Mouse (Mus musculus) left cerebral cortex, adult 8-10 months (tissue): ENCODE data around the gene Klk1b4. TPM values are rescaled to one million over a fixed set of nuclear protein-coding genes. Genes with fewer than 3 reads are reported as not detected.
"Not testable (repeated sequence)": the region's sequence is repeated elsewhere in the genome, so short reads cannot be mapped to it uniquely, and the experiment has no call there.

Experiments
- DNase-seq, 2 experiments: peaks; one replicate each; pipeline ENCODE4 v3.0.0; 2022; ENCODE audit warnings: low spot score in 2 of 2
- total RNA-seq, 4 experiments: library from RNA; stranded (reverse); gene quantifications; 2 replicates each; pipeline ENCODE4 v1.2.4; 2022

The Klk1b4 gene
- not detected for total RNA-seq

DNA sequence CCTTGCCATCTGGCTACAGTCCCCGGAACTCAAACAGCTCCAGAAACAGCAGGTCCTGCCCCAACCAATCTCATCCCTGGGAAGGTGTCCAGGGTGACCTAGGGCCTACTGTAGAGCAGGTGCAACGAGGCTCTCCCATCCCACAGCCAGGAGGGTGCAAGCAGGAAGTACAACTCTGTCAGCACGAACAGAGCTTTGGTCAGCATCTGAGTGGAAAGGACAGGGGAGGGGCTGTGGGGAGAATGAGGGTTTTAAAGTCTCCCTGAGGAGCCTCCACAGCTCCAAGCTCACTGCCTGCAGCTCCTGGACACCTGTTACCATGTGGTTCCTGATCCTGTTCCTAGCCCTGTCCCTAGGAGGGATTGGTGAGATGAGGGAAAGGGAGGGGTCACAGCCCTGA, at the start of gene Klk1b4:
Gene Klk1b4 (plus strand): TSS at position 301 of the 400 bp plus-strand sequence.
- not testable (repeated sequence) for DNase-seq

DNA sequence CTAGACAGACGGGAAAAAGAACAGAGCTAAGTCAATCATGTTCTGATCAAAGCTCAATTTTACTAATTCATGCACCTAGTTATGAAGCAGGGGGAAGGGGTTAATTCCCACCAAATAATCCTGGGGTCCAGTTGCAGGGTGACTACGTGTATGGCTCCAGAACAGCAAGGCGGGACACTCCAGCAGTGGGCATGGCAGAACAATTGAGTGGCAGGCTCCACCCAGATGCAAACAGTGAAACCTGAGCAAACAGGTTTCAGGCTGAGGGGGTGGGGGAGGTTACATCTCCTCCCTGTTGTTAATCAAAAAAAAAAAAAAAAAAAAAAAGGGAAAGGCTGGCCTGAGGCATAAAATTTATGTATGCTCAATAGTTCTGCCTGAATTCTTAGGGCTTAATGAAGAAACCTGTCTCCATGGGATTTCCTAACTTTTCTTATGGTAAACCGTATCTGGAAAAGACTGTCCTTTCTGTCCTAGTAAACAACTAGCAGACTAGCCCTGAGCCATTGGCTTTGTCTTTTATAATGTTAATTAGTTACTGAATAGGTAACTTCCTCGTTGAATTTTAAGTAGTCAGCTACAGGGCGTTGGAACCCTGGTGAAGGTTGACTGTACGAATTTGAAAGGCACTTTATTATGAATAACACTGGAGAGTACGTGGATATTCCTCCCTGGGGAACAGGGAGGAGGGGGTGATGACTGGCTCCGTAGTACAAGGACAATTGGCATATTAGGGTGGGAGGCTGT, 27.8 kb upstream of the Klk1b4 start:
- DNase-seq, result no peak

DNA sequence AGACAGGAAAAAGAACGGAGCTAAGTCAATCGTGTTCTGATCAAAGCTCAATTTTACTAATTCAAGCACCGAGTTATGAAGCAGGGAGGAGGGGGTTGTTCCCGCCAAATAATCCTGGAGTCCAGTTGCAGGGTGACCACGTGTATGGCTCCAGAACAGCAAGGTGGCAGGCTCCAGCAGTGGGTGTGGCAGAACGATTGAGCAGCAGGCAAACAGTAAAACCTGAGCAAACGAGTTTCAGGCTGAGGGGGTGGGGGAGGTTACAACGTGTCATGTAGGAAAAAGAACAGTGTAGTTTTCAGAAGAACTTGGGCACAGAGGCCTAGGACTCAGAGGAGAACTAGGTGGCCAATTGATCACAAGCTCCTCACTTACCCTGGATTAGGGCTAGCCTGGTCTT, 20.7 kb upstream of the Klk1b4 start:
- DNase-seq, result not testable (repeated sequence)

DNA sequence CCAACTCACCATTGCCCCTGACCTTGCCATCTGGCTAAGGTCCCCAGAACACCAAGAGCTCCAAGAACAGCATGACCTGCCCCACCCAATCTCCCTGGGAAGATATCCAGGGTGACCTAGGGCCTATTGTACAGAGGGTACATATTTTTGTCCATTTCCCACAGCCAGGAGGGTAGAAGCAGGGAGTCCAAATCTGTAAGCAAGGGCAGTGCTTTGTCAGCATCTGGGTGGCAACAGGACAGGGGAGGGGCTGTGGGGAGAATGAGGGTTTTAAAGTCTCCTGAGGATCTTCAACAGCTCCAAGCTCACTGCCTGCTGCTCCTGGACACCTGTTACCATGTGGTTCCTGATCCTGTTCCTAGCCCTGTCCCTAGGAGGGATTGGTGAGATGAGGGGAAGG, 19.3 kb upstream of the Klk1b4 start, which contains the start of gene Klk1b24:
Gene Klk1b24 (plus strand): TSS at position 301 of the 400 bp plus-strand sequence.
- not testable (repeated sequence) for DNase-seq

DNA sequence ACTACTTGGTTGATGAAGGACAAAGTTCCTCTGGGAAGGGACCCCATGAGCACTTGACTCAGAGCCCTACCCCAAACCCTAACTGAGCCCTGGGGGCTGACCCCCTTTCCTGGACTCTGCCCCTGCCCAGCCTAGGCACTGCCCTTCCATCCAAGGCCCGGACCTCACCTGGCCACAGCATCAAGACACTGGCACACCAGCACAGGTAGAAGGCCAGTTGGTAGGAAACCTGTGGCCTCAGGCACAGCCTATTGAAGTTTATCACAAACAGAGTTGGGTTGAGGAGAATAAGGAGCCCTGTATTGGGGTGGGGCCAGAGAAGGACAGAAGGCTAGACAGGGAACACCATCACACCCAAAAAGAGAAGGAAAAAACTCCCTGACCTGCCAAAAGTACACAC, 13.8 kb upstream of the Klk1b4 start:
- DNase-seq, result not testable (repeated sequence)

DNA sequence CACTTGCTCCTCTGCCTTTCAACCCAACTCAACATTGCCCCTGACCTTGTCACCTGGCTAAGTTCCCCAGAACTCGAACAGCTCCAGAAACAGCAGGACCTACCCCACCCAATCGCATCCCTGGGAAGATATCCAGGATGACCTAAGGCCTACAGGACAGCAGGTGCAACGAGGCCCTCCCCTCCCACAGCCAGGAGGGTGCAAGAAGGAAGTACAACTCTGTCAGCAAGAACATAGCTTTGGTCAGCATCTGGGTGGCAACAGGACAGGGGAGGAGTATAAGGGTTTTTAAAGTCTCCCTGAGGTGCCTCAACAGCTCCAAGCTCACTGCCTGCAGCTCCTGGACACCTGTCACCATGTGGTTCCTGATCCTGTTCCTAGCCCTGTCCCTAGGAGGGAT, 9.3 kb upstream of the Klk1b4 start, which contains the start of gene Klk1b3:
Gene Klk1b3 (plus strand): TSS at position 301 of the 400 bp plus-strand sequence.
- DNase-seq, result no peak

DNA sequence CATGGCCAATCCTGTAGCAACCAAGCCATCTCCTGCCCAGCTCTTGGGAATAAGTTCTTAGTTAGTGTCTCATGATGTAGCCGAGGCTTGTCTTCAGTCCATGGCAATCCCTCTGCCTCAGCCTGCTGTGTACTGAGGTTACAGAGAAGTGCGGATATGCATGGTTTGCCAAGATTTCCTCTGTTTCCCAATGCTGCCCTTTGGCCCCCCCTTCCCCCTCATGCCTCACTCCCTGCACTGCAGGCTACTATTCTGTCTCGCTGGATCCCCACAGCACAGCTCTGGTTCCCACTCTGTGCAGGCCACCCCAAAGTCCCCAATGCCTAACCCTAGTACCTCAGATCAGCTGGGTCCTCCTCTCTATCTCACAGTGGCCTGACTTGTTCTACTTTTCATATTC, 1.1 kb downstream of the Klk1b4 start:
- no peak for DNase-seq

DNA sequence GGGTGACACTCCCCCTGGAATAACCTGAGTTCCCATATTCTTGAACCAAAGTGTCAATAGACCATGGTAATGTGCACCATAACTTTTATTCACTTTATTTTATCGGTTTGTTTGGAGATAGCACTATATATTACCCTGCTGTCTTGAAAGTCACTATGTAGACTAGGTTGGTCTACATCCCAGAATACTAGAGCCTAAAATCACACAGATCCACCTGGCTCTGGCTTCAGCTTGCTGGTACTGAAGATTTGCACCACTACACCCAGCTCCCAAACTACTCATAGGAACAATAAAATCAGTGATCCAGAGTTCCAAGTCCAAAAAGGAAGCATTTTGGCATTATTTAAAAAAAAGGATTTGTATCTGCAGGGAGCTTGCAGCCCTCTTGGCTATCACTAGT, 8.4 kb downstream of the Klk1b4 start, which contains the start of gene Klk1b5:
Gene Klk1b5 (plus strand): TSS at position 301 of the 400 bp plus-strand sequence.
- no peak for DNase-seq

DNA sequence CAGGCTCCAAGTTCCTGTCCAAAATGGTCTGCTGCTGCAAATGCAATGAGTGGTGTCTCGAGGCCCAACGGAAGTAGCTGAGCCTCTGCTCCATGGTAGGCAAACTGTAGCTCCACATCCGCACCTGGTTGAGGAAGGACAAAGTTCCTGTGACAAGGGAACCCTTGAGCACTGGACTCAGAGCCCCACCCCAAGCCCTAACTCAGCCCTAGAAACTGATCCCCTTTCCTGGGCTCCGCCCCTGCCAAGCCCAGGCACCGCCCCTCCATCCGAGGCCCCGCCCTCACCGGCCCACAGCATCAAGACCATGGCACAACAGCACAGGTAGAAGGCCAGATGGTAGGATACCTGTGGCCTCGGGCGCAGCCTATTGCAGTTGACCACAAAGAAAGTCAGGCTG, 14.4 kb downstream of the Klk1b4 start:
- not testable (repeated sequence) for DNase-seq

DNA sequence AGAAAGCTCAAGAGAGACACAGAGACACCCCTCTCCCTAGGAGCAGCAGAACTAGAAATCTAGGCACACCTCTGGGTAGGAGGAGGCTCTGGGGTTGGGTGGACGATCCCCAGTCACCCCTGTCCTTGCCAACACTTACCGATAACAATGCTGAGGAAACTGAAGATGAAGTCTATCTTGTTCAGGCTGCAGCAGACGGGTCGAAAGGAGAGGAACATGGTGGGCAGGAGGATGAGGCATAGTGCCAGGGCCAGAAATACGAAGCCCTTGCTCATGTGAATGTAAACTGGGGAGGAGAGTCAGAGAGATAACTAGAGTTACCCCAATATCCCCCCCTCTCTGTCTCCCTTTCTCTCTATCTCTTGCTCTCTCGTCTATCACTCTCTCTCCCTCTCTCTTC, 15.1 kb downstream of the Klk1b4 start:
- not testable (repeated sequence) for DNase-seq

DNA sequence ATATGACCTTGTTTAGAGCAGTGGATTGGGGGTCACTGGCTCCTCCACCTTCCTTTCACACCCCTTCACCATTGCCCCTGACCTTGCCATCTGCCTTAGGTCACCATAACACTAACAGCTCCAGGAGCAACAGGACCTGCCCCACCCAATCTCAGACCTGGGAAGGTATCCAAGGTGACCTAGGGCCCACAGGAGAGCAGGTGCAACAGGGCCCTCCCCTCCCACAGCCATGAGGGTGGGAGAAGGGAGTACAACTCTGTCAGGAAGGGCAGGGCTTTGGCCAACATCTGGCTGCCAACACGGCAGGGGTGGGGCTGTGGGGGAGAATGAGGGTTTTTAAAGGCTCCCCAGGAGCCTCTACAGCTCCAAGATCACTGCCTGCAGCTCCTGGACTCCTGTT, 17.8 kb downstream of the Klk1b4 start, which contains the start of gene Klk1:
Gene Klk1 (plus strand): TSS at position 285 of the 400 bp plus-strand sequence.
- no peak for DNase-seq

DNA sequence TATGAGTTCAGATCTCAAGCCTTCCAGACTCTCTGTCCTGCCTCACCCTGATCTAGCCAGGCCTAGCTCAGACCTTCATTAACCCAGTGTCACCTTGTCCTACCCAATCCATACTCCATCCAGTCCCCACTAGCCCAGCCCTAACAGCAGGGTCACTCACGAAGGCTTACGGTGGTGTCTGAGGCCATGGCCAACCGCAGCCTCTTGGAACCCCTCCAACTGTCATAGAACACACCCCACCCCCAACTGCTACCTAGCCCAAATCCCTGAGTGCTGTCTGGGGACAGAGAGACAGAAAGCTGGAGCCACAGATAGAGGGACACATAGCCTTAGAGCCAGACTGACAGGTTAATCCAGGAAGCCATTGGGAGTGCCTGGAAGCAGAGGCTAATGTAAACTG, 28.7 kb downstream of the Klk1b4 start, which contains the start of gene Gm36864:
Gene Gm36864 (plus strand): TSS at position 269 of the 400 bp plus-strand sequence.
- no peak for DNase-seq

DNA sequence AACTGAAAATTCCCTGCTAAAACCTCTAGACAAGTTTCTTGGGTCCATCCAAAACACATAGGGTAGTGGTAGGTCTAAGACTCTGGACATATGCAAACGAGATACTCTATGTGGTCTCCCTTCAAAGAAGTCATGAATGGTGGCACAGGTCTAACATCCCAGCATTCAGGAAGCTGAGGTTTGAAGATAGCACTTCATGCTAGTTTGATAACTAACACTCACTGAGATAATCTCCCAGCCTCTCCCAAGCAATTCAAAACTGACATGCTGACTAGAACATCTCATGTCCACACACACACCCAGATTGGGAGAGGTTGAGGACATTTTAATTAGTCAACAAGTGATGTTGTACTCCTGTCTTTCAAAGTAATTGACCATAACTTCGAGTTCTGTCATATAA, 32.7 kb downstream of the Klk1b4 start:
- no peak for DNase-seq

DNA sequence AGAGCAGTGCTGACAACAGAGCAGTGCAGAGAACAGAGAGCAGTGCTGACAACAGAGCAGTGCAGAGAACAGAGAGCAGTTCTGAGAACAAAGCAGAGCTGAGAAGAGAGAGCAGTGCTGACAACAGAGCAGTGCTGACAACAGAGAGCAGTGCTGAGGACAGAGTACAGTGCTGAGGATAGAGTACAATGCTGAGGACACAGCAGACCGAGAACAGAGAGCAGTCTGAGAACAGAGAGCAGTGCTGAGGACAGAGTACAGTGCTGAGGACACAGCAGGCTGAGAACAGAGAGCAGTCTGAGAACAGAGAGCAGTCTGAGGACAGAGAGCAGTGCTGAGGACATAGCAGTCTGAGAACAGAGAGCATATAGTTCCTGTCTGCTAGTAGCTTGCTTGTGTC, 33.5 kb downstream of the Klk1b4 start:
- DNase-seq, result no peak

DNA sequence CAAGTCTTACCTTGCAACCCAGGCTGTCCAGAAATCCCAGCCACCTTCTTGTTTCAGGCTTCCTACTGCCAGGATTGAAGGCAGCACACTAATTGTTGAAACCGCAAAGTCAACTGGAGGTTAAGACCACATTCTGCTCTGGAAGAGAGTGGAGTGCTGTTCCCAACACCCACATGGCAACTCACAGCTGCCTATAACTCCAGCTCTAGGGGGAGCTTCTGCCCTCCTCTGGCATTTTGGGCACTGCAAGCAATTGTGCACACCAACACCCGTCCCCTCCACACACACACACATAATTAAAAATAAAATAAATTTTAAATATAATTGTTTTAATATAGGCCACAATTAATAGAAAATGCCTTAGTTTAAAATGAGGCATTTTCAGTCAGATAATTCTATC, 33.9 kb downstream of the Klk1b4 start:
- DNase-seq, result no peak

DNA sequence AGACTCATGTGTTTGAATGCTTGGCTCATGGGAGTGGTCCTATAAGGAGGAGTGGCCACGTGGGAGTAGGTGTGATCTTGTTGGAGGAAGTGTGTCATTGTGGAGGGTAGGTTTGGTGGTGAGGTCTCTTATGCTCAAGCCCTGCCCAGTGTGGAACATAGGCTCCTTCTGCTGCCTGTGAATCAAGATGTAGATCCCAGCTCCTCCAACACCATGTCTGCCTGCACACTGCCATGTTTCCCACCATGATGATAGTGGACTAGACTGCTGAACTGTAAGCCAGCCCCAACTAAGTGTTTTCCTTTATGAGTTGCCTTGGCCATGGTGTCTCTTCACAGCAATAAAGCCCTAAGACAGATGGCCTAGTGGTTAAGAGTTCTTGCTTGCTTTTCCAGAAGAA, 36.8 kb downstream of the Klk1b4 start:
- DNase-seq, result no peak

DNA sequence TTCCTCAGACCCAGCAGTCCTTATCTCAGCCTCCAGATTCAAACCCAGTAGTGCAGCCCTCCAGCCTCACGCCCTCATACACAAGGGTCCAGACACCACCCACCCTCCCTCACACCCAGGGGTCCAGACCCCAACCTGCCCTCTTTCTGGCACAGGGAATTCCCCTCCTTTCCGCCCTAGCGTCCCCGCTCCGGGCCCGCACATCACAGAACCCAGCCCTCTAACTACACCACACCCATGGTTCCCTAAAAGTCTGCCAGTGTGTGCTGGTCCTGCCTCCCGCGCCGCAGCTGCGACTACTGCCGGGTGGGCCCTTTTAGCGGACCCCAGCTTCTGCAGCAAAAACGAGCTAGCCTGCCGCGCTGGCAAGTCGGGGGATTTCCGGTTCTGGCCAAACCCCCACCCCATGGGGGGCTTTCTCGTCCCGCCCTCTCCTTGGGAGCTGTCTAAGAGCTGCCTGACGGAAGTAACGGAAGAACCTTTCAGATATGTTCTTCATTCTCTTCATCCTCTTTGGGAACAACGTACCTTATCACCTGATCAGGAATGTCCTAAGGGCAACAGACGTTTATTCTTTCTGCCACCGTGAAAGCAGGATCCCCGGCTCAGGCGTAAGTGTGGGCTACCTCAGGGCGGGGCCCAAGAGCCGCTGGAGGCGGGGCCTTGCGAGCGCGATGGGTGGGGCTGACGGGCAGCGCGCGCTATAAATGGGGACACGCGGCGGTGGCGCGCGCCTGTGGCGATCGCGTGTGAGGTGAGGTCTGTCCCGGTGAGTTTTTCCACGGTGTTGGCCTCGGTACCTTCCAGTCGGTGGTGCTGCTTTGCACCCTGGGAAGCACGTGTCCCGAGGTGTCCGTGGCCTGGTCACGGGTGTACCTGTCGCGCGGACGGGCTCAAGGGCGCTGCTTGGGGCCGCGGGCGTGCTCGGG, 39.1 kb downstream of the Klk1b4 start, which contains the start of the genes 1700028J19Rik and 2410002F23Rik:
Gene 1700028J19Rik (minus strand): TSS at position 641 of the 929 bp plus-strand sequence.
Gene 2410002F23Rik (plus strand): TSS at position 668 of the 929 bp plus-strand sequence.
- DNase-seq, result peak; percentile 86 to 87

DNA sequence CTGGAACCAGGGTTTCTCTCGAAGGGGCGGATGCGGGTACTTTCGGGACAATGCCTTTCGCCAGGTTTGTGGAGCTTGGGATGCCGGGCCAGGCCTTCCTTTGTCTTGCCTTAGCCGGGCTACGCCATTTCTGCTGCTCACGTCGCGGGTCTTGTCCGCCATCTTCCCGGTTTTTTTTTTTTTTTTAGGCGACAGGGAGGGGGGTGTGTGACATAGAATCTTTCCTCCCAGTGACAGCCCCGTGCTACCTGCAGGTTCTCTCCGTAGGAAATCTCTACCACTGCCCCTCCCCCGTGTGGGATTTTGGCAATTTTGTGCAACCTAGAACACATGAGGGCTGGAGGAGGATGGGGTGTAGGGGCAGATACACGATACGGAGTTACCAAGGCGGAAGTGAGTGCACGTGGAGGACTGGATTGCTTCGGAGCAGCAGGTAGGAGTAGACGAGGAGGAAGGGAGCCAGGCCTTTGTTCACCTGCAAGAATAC, 39.8 kb downstream of the Klk1b4 start:
- peak in 1 of 2 experiments; percentile 58 for DNase-seq

DNA sequence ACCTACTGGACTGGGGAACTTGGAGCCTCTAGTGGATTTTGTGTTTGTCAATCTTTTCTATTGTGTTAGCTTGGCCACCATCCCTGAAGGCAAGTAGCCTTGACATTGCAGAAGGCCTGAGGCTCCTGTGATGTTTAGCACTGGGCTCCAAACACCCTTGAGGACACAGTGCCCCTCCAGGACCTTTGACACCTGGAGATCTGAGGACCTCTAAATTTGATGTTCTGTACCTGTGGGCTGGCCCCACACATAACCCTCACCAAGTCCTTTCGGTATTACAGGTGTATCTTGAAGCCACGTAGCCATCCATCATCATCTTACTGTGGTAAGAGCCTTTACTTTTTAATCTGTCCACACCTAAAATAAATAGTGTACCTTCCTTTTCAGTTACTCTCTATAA, 40.7 kb downstream of the Klk1b4 start:
- DNase-seq, result no peak

DNA sequence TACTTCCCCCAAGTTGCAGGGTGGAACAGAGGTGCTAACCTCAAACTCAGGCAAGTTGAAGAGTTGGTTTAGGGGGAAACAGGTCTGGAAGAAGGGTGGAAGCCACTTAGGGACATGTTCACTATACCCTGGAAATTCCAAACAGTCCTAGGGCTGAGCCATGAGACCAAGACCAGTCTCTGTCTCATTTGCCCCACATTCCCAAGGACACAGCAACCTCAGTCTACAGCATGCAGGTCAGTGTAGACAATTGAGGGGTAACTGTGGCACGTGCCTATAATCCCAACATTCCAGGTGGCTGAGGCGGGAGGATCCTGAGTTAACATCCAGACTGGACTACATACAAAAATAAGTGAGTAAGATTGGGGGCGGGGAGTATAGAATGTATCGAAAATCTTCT, 42.0 kb downstream of the Klk1b4 start:
- DNase-seq, result no peak

DNA sequence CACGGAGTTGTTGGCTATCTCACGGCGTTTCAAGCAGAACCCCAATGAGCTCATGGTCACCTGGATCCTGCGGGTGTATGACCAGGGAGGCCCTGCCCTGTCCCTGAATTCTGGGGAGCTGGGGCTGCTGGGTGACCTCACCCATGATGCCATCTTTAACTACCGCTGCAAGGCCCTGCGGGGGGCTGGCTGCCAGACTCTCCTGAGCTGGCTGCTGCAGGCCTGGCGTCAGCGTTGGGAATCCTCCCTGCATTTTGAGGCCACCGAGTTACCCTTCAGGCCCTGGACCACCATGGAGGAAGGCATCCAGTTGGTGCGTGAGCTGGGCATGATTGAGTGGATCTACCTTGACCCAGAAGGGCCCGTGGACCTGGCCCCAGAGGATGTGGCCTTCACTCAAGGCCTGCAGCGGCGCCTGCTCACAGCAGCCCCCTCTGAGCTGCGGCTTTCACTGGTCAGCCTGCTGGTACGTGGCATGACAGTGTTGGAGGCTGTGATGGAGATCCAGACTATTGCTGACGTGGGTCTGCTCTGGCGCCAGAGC, 43.6 kb downstream of the Klk1b4 start:
- not testable (repeated sequence) for DNase-seq
